2 mouse cellular contexts compared by ENCODE assay signal in the genomic region with DNA sequence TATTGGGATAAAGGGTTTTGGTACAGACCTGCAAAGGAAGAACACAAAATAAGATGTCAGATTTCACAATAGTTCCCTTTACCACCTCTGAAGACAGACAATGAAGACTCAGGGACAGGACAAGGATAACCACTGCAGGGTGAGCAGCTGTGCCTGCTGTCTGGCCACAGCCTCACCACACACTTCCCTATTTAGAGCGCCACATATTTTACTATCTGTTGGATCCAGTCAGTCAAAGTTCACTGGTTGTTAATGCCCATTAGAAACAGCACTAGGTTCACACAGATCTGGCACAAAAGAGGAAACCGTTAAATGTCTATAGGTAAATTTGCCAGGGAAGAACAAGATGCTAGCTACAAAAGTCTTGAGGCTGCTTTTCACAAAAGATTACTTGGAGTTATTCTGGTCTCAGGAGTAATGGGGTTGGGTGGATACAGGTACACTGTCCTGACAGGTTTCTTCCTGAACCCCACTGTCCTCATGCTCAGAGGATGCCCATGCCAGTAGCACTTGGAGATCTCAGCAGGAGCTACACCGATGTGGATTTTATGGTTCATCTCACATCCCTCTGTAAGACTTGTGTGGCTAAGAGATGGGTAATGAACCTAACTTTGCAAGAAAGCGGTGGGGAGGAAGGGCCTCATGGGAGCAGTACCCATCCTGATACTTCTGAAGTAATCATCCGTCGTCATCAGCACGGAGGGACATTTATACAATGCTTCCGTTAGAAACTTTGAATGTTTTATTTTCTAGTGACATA.
A peak's percentile ranks its signal among the peaks of the same experiment; 100 is the strongest.
TF ChIP-seq lines count a peak whose summit lies in the region.

No protein-coding gene starts in this region.

TF ChIP-seq in MEL, 35 proteins besides CTCF, POLR2A, EP300 and RAD21 (continued from another document):
- TF ChIP-seq MYB (IDR thresholded peaks at IDR 0.05; ENCODE audit: low read depth, low read length), result peak; percentile 36; the same call in 1 of the 2 replicates
- TF ChIP-seq RCOR1 (IDR thresholded peaks at IDR 0.05; ENCODE audit: low read depth, low read length), result peak; percentile 54; the same call in 1 of the 2 replicates
- no peak for TF ChIP-seq ZKSCAN1 (IDR thresholded peaks at IDR 0.05; ENCODE audit: low read depth, low read length)
- peak; percentile 49; the same call in 1 of the 2 replicates for TF ChIP-seq TCF12 (IDR thresholded peaks at IDR 0.05; ENCODE audit: low read depth, low read length)
- peak; percentile 45 for TF ChIP-seq ETS1 (IDR thresholded peaks at IDR 0.05; ENCODE audit: low read depth, low read length)

TF ChIP-seq in myocyte, 11 proteins besides CTCF, POLR2A, EP300 and RAD21 (continued from another document):
- peak; percentile 44 to 87 (median 86) for TF ChIP-seq MYOG (IDR thresholded peaks at IDR 0.05; ENCODE audit: control insufficient read depth in 1 of 3, insufficient read depth in 1 of 3, insufficient read length in 2 of 3, low read depth in 2 of 3)
- TF ChIP-seq TCF3 (IDR thresholded peaks at IDR 0.05; ENCODE audit: insufficient read length, low read depth), result peak; percentile 40
- no peak for TF ChIP-seq TCF12 (IDR thresholded peaks at IDR 0.05; ENCODE audit: insufficient read depth, poor library complexity, severe bottlenecking)
- no peak for TF ChIP-seq MAX (IDR thresholded peaks at IDR 0.05; ENCODE audit: low read depth)
- peak; percentile 21; the same call in 1 of the 2 replicates for TF ChIP-seq CEBPB (IDR thresholded peaks at IDR 0.05; ENCODE audit: insufficient read depth, poor library complexity, severe bottlenecking)
- TF ChIP-seq MYOD1 (IDR thresholded peaks at IDR 0.05; ENCODE audit: control insufficient read depth in 1 of 3, insufficient read length in 2 of 3, low read depth in 2 of 3), result peak in 2 of 3 experiments; percentile 82 to 94
